Mouse (Mus musculus): Measurements from ENCODE around the gene Mnd1.

GRCm38 (mm10) chr3:84118718-84119117, 36.9 kb downstream of the Mnd1 start:
- TF ChIP-seq CTCF (IDR thresholded peaks at IDR 0.05; ENCODE audit: low read depth) (no peak), EP300 (optimal IDR thresholded peaks at IDR 0.05) (no peak)
